Mouse (Mus musculus): ENCODE measurements around the gene Cdca3. TPM values are rescaled to one million over a fixed set of nuclear protein-coding genes. Genes with fewer than 3 reads are reported as not detected.

Cdca3 gene
- 171 and 180 TPM in 2 replicates for polyA plus RNA-seq (2015; fragmentation: Nextera tagmentation; extraction: Ambion mirVana)

DNA sequence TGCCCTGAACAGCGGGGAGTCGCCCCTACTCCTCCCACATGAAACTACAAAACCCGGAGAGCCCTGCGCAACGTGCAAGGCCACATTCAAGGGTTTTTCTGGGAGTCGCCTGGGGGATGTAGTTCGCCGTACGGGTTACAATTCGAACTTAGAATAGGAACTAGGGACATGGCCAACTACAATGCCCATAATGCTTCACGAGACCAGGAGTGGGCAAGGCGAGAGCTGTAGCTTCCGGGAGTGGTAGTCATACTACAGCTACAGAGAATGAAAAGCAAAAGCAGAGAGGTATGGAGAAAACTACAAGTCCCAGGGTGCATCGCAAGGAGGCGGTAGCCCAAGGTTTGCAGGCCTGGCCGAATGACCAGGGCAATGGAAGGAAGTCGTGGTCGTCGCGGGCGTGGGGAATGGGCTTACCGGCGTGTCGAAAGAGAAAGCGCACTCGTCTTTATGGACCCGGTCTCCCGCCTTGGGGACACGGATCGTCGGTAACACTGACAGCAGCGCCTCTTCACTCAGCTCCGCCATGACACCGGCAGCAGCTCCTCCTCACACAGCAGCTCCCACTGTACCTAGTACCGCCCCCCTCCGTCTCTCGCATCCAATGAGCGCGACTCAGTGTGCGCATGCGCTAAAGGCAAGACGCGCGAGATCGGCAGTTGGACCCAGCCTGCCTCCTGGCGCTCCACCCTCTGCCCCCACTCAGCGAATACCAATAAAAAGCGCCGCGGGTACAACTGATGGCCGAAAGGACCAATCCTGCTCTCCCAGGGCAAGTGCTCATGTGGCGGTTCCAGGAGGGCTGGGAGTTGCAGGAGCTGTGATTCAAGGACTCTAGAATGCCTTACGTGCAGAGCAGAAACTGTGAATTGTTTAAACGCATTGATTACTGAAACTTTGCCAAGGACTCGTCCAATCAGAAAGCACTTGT lies at the start of gene Cdca3, which contains the start of gene Usp5:
Gene Cdca3 (plus strand): TSS at position 680 of the 931 bp plus-strand sequence.
Gene Usp5 (minus strand): TSS at position 617 of the 931 bp plus-strand sequence.
- under 1% methylated on average over 53 of the region's 55 CpGs for WGBS (ENCODE audit: insufficient replicate concordance)
- Histone ChIP-seq H3K27me3 (ENCODE audit: control insufficient read depth, insufficient read depth, low read depth, low read length) (no peaks in the 10 kb centered on the region), H3K4me3 (ENCODE audit: low read depth, low read length) (peak within 1 kb of the TSS; percentile 81), H3K9me3 (replicated peaks; ENCODE audit: control insufficient read depth, low read length) (no peaks in the 10 kb centered on the region), H3K9ac (ENCODE audit: low read depth, low read length) (peak within 1 kb of the TSS; percentile 89), H3K36me3 (ENCODE audit: control insufficient read depth, insufficient read depth) (peaks cover 45% of the 10 kb centered on the region), H3K4me1 (ENCODE audit: control insufficient read depth, low read depth, low read length) (peaks cover 18% of the 10 kb centered on the region), H3K27ac (ENCODE audit: low read length) (peak within 1 kb of the TSS; percentile 96), H3K4me2 (ENCODE audit: low read depth, low read length) (peak within 1 kb of the TSS; percentile 96)
- ATAC-seq (ENCODE audit: low read depth) = peak; percentile 85

GRCm38 (mm10) chr6:124779984-124780416 lies 49.3 kb upstream of the Cdca3 start:
- no peak overlapping the region for H3K27ac ChIP-seq (ENCODE audit: low read length)
- H3K4me1 ChIP-seq (ENCODE audit: control insufficient read depth, low read depth, low read length) = no peaks in the 10 kb centered on the region; the same call in 1 of the 2 replicates
- no peaks in the 10 kb centered on the region for H3K9me3 ChIP-seq (replicated peaks; ENCODE audit: control insufficient read depth, low read length)
- no peak for ATAC-seq (ENCODE audit: low read depth)
- H3K36me3 ChIP-seq (ENCODE audit: control insufficient read depth, insufficient read depth) = no peaks in the 10 kb centered on the region
- no peak overlapping the region for H3K9ac ChIP-seq (ENCODE audit: low read depth, low read length)
- peak overlapping the region; percentile 15 for H3K4me3 ChIP-seq (ENCODE audit: low read depth, low read length)
- H3K27me3 ChIP-seq (ENCODE audit: control insufficient read depth, insufficient read depth, low read depth, low read length) = peaks cover 26% of the 10 kb centered on the region
- WGBS (ENCODE audit: insufficient replicate concordance) = 14% methylated on average over 10 of the region's 10 CpGs
- peak overlapping the region; percentile 45 for H3K4me2 ChIP-seq (ENCODE audit: low read depth, low read length)

- Histone ChIP-seq H3K4me2 (ENCODE audit: low read depth, low read length) (no peak overlapping the region), H3K9me3 (replicated peaks; ENCODE audit: control insufficient read depth, low read length) (no peaks in the 10 kb centered on the region), H3K27me3 (ENCODE audit: control insufficient read depth, insufficient read depth, low read depth, low read length) (peaks cover 26% of the 10 kb centered on the region), H3K27ac (ENCODE audit: low read length) (no peak overlapping the region), H3K4me3 (ENCODE audit: low read depth, low read length) (no peak overlapping the region), H3K9ac (ENCODE audit: low read depth, low read length) (no peak overlapping the region), H3K4me1 (ENCODE audit: control insufficient read depth, low read depth, low read length) (no peaks in the 10 kb centered on the region; the same call in 1 of the 2 replicates), H3K36me3 (ENCODE audit: control insufficient read depth, insufficient read depth) (no peaks in the 10 kb centered on the region)
- ATAC-seq (ENCODE audit: low read depth) = no peak
- 66% methylated on average over 7 of the region's 7 CpGs for WGBS (ENCODE audit: insufficient replicate concordance)
Observed at GRCm38 (mm10) chr6:124780917-124781316, 48.4 kb upstream of the Cdca3 start.

GRCm38 (mm10) chr6:124782436-124782835 lies 46.9 kb upstream of the Cdca3 start:
- H3K9me3 ChIP-seq (replicated peaks; ENCODE audit: control insufficient read depth, low read length) = no peaks in the 10 kb centered on the region
- H3K27me3 ChIP-seq (ENCODE audit: control insufficient read depth, insufficient read depth, low read depth, low read length) = peaks cover 26% of the 10 kb centered on the region
- no peak overlapping the region for H3K9ac ChIP-seq (ENCODE audit: low read depth, low read length)
- 12% methylated on average over 6 of the region's 6 CpGs for WGBS (ENCODE audit: insufficient replicate concordance)
- 0 out of 2 replicates have a peak, but pooled peaks have one; percentile 16 for ATAC-seq (ENCODE audit: low read depth)
- no peak overlapping the region for H3K27ac ChIP-seq (ENCODE audit: low read length)
- no peaks in the 10 kb centered on the region; the same call in 1 of the 2 replicates for H3K4me1 ChIP-seq (ENCODE audit: control insufficient read depth, low read depth, low read length)
- no peaks in the 10 kb centered on the region for H3K36me3 ChIP-seq (ENCODE audit: control insufficient read depth, insufficient read depth)
- H3K4me3 ChIP-seq (ENCODE audit: low read depth, low read length) = peak overlapping the region; percentile 26
- peak overlapping the region; percentile 27; the same call in 1 of the 2 replicates for H3K4me2 ChIP-seq (ENCODE audit: low read depth, low read length)

DNA sequence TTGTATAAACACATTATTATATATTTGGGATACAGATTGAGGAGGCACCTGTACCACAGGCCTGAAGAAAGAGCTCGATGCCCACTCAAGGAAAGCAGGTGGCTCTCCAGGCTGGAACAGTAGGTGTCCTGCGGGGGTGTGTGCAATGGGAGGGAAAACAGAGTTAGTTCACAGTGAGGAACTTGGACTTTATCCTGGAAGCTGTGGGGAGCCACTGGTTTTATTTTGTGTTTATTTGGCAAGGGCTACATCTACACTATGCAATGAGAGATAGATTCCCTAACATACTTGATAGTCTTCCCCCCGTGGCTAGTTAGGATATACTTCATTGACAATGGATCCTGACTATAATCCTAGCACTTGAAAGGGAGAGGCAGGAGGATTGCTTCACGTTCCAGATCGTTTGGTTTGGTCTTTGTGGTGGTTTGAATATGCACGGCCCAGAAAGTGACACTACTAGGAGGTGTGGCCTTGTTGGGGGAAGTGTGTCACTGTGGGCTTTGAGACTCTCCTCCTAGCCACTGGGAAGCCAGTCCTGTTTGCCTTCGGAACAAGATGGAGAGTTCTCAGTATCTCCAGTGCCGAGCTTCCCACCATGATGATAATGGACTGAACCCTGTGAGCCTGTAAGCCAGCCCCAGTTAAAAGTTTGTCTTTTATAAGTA lies 42.5 kb upstream of the Cdca3 start:
- 30% methylated on average over 8 of the region's 8 CpGs for WGBS (ENCODE audit: insufficient replicate concordance)
- Histone ChIP-seq H3K9ac (ENCODE audit: low read depth, low read length) (no peak overlapping the region), H3K9me3 (replicated peaks; ENCODE audit: control insufficient read depth, low read length) (no peaks in the 10 kb centered on the region), H3K4me3 (ENCODE audit: low read depth, low read length) (no peak overlapping the region), H3K27me3 (ENCODE audit: control insufficient read depth, insufficient read depth, low read depth, low read length) (no peaks in the 10 kb centered on the region), H3K4me1 (ENCODE audit: control insufficient read depth, low read depth, low read length) (peaks cover 4% of the 10 kb centered on the region; the same call in 1 of the 2 replicates), H3K27ac (ENCODE audit: low read length) (peak overlapping the region; percentile 35; the same call in 1 of the 2 replicates), H3K36me3 (ENCODE audit: control insufficient read depth, insufficient read depth) (no peaks in the 10 kb centered on the region), H3K4me2 (ENCODE audit: low read depth, low read length) (no peak overlapping the region)
- ATAC-seq (ENCODE audit: low read depth) = peak; percentile 66

- H3K36me3 ChIP-seq (ENCODE audit: control insufficient read depth, insufficient read depth) = no peaks in the 10 kb centered on the region
- no peak overlapping the region for H3K9ac ChIP-seq (ENCODE audit: low read depth, low read length)
- no peak overlapping the region for H3K4me3 ChIP-seq (ENCODE audit: low read depth, low read length)
- no peak overlapping the region for H3K27ac ChIP-seq (ENCODE audit: low read length)
- no peak overlapping the region for H3K4me2 ChIP-seq (ENCODE audit: low read depth, low read length)
- H3K4me1 ChIP-seq (ENCODE audit: control insufficient read depth, low read depth, low read length) = peaks cover 4% of the 10 kb centered on the region; the same call in 1 of the 2 replicates
- WGBS (ENCODE audit: insufficient replicate concordance) = 63% methylated on average over 10 of the region's 10 CpGs
- ATAC-seq (ENCODE audit: low read depth) = no peak
- no peaks in the 10 kb centered on the region for H3K27me3 ChIP-seq (ENCODE audit: control insufficient read depth, insufficient read depth, low read depth, low read length)
- no peaks in the 10 kb centered on the region for H3K9me3 ChIP-seq (replicated peaks; ENCODE audit: control insufficient read depth, low read length)
Observed at GRCm38 (mm10) chr6:124787722-124788121, 41.6 kb upstream of the Cdca3 start.

GRCm38 (mm10) chr6:124789519-124789918 lies 39.8 kb upstream of the Cdca3 start:
- no peak for ATAC-seq (ENCODE audit: low read depth)
- Histone ChIP-seq H3K4me2 (ENCODE audit: low read depth, low read length) (no peak overlapping the region), H3K9ac (ENCODE audit: low read depth, low read length) (no peak overlapping the region), H3K27ac (ENCODE audit: low read length) (no peak overlapping the region), H3K4me3 (ENCODE audit: low read depth, low read length) (no peak overlapping the region), H3K27me3 (ENCODE audit: control insufficient read depth, insufficient read depth, low read depth, low read length) (no peaks in the 10 kb centered on the region), H3K4me1 (ENCODE audit: control insufficient read depth, low read depth, low read length) (peaks cover 4% of the 10 kb centered on the region; the same call in 1 of the 2 replicates), H3K36me3 (ENCODE audit: control insufficient read depth, insufficient read depth) (no peaks in the 10 kb centered on the region), H3K9me3 (replicated peaks; ENCODE audit: control insufficient read depth, low read length) (no peaks in the 10 kb centered on the region)
- WGBS (ENCODE audit: insufficient replicate concordance) = 75% methylated on average over 4 of the region's 4 CpGs

GRCm38 (mm10) chr6:124790121-124790520 lies 39.2 kb upstream of the Cdca3 start:
- ATAC-seq (ENCODE audit: low read depth) = no peak
- H3K27me3 ChIP-seq (ENCODE audit: control insufficient read depth, insufficient read depth, low read depth, low read length) = no peaks in the 10 kb centered on the region
- H3K4me1 ChIP-seq (ENCODE audit: control insufficient read depth, low read depth, low read length) = peaks cover 4% of the 10 kb centered on the region; the same call in 1 of the 2 replicates
- 56% methylated on average over 4 of the region's 4 CpGs for WGBS (ENCODE audit: insufficient replicate concordance)
- H3K9ac ChIP-seq (ENCODE audit: low read depth, low read length) = no peak overlapping the region
- H3K36me3 ChIP-seq (ENCODE audit: control insufficient read depth, insufficient read depth) = no peaks in the 10 kb centered on the region
- H3K4me2 ChIP-seq (ENCODE audit: low read depth, low read length) = no peak overlapping the region
- H3K9me3 ChIP-seq (replicated peaks; ENCODE audit: control insufficient read depth, low read length) = no peaks in the 10 kb centered on the region
- H3K4me3 ChIP-seq (ENCODE audit: low read depth, low read length) = no peak overlapping the region
- H3K27ac ChIP-seq (ENCODE audit: low read length) = no peak overlapping the region
